Mouse (Mus musculus): ENCODE measurements around the gene Bglap3. TPM values are rescaled to one million over a fixed set of nuclear protein-coding genes. Genes with fewer than 3 reads are reported as not detected.

Bglap3 gene
- polyA plus RNA-seq, 2 experiments, result 2.0 to 2.5 TPM

DNA sequence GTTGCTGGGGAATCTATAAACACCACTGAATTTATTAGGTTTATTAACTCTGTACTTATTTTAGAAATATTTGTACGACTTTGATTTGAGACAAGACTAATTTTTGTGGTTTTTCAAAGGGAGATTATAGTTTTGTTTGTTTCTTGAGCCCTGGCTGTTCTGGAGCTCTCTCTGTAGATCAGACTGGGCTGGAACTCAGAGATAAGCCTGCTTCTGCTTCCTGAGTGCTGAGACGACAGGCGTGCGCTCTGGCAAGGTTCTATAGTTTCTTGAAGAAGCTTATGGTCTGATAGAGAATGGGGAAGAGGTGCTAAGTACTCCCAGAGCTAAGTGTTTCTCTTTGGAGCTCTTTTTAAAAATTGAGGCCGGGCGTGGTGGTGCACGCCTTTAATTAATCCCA lies 34.2 kb downstream of the Bglap3 start:
- Histone ChIP-seq H3K36me3 (ENCODE audit: control insufficient read depth, insufficient read depth, low read length) (peaks cover 20% of the 10 kb centered on the region), H3K27ac (replicated peaks; ENCODE audit: low read depth, low read length) (no peak overlapping the region), H3K9me3 (ENCODE audit: control insufficient read depth, low read length) (no peaks in the 10 kb centered on the region), H3K9ac (ENCODE audit: low read depth, low read length, severe bottlenecking) (no peak overlapping the region), H3K4me3 (replicated peaks; ENCODE audit: low read length) (no peak overlapping the region), H3K27me3 (ENCODE audit: control insufficient read depth, insufficient read depth, low read length) (no peaks in the 10 kb centered on the region), H3K4me2 (replicated peaks; ENCODE audit: low read depth, low read length, severe bottlenecking) (no peak overlapping the region), H3K4me1 (ENCODE audit: control insufficient read depth, insufficient read depth, low read length) (peaks cover 12% of the 10 kb centered on the region)
- WGBS, result 89% methylated on average over 7 of the region's 7 CpGs
- no peak for DNase-seq (ENCODE audit: low spot score)
- TF ChIP-seq POLR2A (IDR thresholded peaks at IDR 0.05; ENCODE audit: borderline replicate concordance, extremely low read depth, insufficient read depth, insufficient read length), result no peak
- ATAC-seq (ENCODE audit: low FRiP score, low read depth), result no peak

DNA sequence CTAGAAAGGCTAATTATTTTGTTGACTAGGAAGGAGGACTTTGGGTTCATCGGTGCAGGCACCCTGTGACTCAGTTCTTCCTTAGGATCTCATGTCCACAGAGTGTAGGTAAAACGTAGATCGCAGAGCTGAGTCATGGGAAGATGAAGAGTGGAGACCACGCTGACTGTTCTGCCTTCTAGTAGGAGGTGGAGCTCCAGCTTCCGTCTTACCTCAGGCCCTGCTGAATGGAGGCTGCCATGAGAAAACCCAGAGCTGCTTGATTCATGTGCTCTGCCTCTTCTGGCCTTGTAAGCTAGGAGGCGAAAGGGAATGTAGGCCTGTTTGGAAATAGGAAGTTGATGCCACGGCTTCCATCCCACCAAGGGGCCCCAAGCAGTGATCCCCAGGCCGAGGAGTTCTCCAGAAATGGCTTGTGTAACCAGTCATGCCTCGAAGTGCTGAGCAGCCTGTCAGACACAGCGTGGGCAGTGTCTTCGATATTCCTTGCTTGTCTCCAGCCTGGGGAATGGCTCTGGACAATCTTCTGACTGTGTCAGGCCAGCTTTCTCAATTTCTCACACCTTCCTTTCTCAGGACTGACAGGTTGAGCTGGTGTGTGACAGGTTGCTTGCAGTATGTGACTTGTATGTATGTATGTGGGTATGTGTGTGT lies 35.0 kb downstream of the Bglap3 start:
- H3K4me1 ChIP-seq (ENCODE audit: control insufficient read depth, insufficient read depth, low read length), result peaks cover 12% of the 10 kb centered on the region
- TF ChIP-seq POLR2A (IDR thresholded peaks at IDR 0.05; ENCODE audit: borderline replicate concordance, extremely low read depth, insufficient read depth, insufficient read length), result no peak
- no peak overlapping the region for H3K27ac ChIP-seq (replicated peaks; ENCODE audit: low read depth, low read length)
- H3K4me3 ChIP-seq (replicated peaks; ENCODE audit: low read length), result 0 out of 2 replicates have a peak overlapping the region, but pooled peaks have one; percentile 80
- ATAC-seq (ENCODE audit: low FRiP score, low read depth) (no peak), DNase-seq (ENCODE audit: low spot score) (no peak)
- 80% methylated on average over 11 of the region's 11 CpGs for WGBS
- peak overlapping the region; percentile 64; the same call in 1 of the 2 replicates for H3K4me2 ChIP-seq (replicated peaks; ENCODE audit: low read depth, low read length, severe bottlenecking)
- no peaks in the 10 kb centered on the region for H3K9me3 ChIP-seq (ENCODE audit: control insufficient read depth, low read length)
- peaks cover 12% of the 10 kb centered on the region for H3K36me3 ChIP-seq (ENCODE audit: control insufficient read depth, insufficient read depth, low read length)
- no peaks in the 10 kb centered on the region for H3K27me3 ChIP-seq (ENCODE audit: control insufficient read depth, insufficient read depth, low read length)
- H3K9ac ChIP-seq (ENCODE audit: low read depth, low read length, severe bottlenecking), result peak overlapping the region; percentile 41; the same call in 1 of the 2 replicates

DNA sequence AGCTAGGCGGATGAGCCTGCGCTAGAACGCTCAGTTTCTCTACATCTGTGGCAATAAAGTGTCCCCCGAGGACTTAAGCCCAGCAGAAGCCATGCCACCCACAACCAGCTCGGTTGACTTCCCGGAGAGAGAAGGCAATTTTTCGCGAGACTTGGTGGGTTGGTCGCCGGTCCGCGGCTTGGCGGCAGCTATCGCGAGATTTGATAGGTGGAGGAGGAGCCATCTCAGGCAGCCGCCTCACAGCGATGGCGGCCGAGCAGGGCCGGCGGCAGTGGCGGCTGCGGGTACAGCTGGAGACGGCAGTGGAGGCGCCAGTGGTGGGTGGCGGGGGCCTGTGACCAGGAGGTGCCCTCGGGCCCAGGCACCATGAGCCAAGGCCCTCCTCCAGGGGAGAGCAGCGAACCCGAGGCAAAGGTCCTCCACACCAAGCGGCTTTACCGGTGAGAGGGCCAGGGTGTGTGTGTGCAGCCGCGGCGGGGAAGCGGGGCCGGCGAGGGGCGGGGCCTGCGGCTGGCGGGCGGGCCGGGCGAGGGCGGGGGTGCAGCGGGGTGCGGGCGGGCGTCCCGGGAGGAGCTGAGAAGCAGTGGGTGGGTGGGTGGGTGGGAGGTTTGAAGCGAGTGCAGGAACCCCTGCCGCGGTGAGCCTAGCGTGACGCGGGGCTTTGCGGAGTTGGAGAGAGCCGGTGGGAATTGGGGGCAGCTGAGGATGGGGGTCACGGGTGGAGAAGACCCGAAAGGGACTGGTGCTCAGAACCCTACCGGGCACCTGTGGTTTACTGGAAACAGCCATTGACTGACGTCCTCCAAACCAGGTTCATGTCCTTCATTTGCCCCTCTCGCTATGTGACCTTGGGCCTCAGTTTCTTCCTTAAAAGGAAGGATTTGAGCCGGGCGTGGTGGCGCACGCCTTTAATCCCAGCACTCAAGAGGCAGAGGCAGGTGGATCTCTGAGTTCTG lies 36.2 kb downstream of the Bglap3 start, which contains the start of the genes Tmem79 and Smg5:
Tmem79 (minus strand) TSS at position 91 of the 956 bp plus-strand sequence.
Smg5 (plus strand) TSS at position 203 of the 956 bp plus-strand sequence.
- peak within 1 kb of the TSS; percentile 90 for H3K9ac ChIP-seq (ENCODE audit: low read depth, low read length, severe bottlenecking)

DNA sequence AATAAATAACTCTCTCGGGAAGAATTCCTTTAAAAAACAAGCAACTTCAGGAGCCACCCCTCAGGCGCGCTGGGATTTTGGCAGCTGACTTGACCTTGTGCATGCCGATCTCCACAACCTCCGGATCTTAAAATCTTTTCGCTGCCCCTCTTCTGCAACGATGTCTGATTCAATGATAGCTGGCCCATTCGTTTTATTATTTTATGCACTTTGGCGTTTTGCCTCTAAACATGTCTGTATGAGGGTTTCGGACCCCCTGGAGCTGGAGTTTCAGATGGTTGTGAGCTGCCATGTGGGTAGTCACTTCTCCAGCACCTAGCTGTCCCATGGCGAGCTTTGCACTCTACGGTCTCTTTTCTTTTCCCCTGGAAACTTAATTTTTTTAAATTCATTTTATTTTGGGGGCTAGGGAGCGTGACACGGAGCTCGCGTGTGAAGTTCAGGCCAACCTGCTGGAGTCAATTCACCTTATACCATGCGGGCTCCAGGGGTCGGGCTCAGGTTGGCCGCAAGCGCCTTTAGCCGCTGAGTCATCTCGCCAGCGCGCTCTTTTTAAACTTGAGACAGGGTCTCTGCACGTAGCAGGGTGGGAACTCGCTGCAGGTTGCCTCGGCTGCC lies 37.0 kb downstream of the Bglap3 start:
- H3K27ac ChIP-seq (replicated peaks; ENCODE audit: low read depth, low read length), result peak overlapping the region; percentile 92
- ATAC-seq (ENCODE audit: low FRiP score, low read depth) (peak; percentile 62), DNase-seq (ENCODE audit: low spot score) (no peak)
- no peak for TF ChIP-seq POLR2A (IDR thresholded peaks at IDR 0.05; ENCODE audit: borderline replicate concordance, extremely low read depth, insufficient read depth, insufficient read length)
- peaks cover 12% of the 10 kb centered on the region for H3K4me1 ChIP-seq (ENCODE audit: control insufficient read depth, insufficient read depth, low read length)
- peak overlapping the region; percentile 80 for H3K4me3 ChIP-seq (replicated peaks; ENCODE audit: low read length)
- H3K9ac ChIP-seq (ENCODE audit: low read depth, low read length, severe bottlenecking), result peak overlapping the region; percentile 90
- H3K9me3 ChIP-seq (ENCODE audit: control insufficient read depth, low read length), result no peaks in the 10 kb centered on the region
- peak overlapping the region; percentile 64 for H3K4me2 ChIP-seq (replicated peaks; ENCODE audit: low read depth, low read length, severe bottlenecking)
- under 1% methylated on average over 27 of the region's 27 CpGs for WGBS
- H3K27me3 ChIP-seq (ENCODE audit: control insufficient read depth, insufficient read depth, low read length), result no peaks in the 10 kb centered on the region
- peaks cover under 1% of the 10 kb centered on the region; the same call in 1 of the 2 replicates for H3K36me3 ChIP-seq (ENCODE audit: control insufficient read depth, insufficient read depth, low read length)

More for the DNA sequence above, 36.2 kb downstream of the Bglap3 start, which contains the start of the genes Tmem79 and Smg5:
- ATAC-seq (ENCODE audit: low FRiP score, low read depth) (peak; percentile 96), DNase-seq (ENCODE audit: low spot score) (peak; percentile 96)
- H3K4me2 ChIP-seq (replicated peaks; ENCODE audit: low read depth, low read length, severe bottlenecking), result peak within 1 kb of the TSS; percentile 64
- TF ChIP-seq POLR2A (IDR thresholded peaks at IDR 0.05; ENCODE audit: borderline replicate concordance, extremely low read depth, insufficient read depth, insufficient read length), result peak; percentile 95
- peaks cover 12% of the 10 kb centered on the region for H3K4me1 ChIP-seq (ENCODE audit: control insufficient read depth, insufficient read depth, low read length)
- H3K9me3 ChIP-seq (ENCODE audit: control insufficient read depth, low read length), result no peaks in the 10 kb centered on the region
- peak within 1 kb of the TSS; percentile 80 for H3K4me3 ChIP-seq (replicated peaks; ENCODE audit: low read length)
- H3K27me3 ChIP-seq (ENCODE audit: control insufficient read depth, insufficient read depth, low read length), result no peaks in the 10 kb centered on the region
- 1% methylated on average over 30 of the region's 66 CpGs for WGBS
- 0 out of 2 replicates have a peak, but pooled peaks cover 3% of the 10 kb centered on the region for H3K36me3 ChIP-seq (ENCODE audit: control insufficient read depth, insufficient read depth, low read length)
- H3K27ac ChIP-seq (replicated peaks; ENCODE audit: low read depth, low read length), result peak within 1 kb of the TSS; percentile 92
